Mouse (Mus musculus) midbrain, embryonic 10.5 days (tissue): Measurements from ENCODE around the gene Dcaf6. TPM values are rescaled to one million over a fixed set of nuclear protein-coding genes. Genes with fewer than 3 reads are reported as not detected.

Experiments used
- DNase-seq: peaks from one replicate; pipeline ENCODE4 v3.0.0-alpha.2; 2017; ENCODE audit warnings: low spot score
- H3K27ac ChIP-seq: fragments of 300-500 bp; sonication (generic); replicated peaks from 2 replicates; pipeline ENCODE4 v1.5.1; 2016; ENCODE audit warnings: mild to moderate bottlenecking
- H3K27me3 ChIP-seq: fragments of 300-500 bp; sonication (generic); 2 replicates; pipeline ENCODE4 v1.6.1; 2016; ENCODE audit warnings: low read depth, mild to moderate bottlenecking; ENCODE audit not compliant: poor library complexity, severe bottlenecking
- H3K36me3 ChIP-seq: fragments of 300-500 bp; sonication (generic); 2 replicates; pipeline ENCODE4 v1.6.1; 2016; ENCODE audit warnings: mild to moderate bottlenecking, moderate library complexity
- H3K4me1 ChIP-seq: fragments of 300-500 bp; sonication (generic); 2 replicates; pipeline ENCODE4 v1.6.1; 2016
- H3K4me3 ChIP-seq: fragments of 300-500 bp; sonication (generic); 2 replicates; pipeline ENCODE4 v1.5.1; 2016; ENCODE audit warnings: mild to moderate bottlenecking, moderate library complexity
- H3K9me3 ChIP-seq: fragments of 300-500 bp; sonication (generic); replicated peaks from 2 replicates; pipeline ENCODE4 v1.6.1; 2016; ENCODE audit warnings: mild to moderate bottlenecking
- WGBS: fragments of 180-500 bp; shearing (Covaris S2); methylation state at CpG from one replicate; pipeline ENCODE4 v1.1.7; 2016; 5-methylcytosine and 5-hydroxymethylcytosine counted together
- polyA plus RNA-seq: library from polyadenylated mRNA; unstranded; fragments of >200 nt; fragmentation: Nextera tagmentation; extraction: Ambion mirVana; gene quantifications from 2 replicates; pipeline ENCODE4 v1.2.1, GENCODE M21; 2016

The Dcaf6 gene
- 6.3 and 6.7 TPM in 2 replicates for polyA plus RNA-seq

- Histone ChIP-seq H3K27me3 (no peaks in the 10 kb centered on the region), H3K27ac (peak within 1 kb of the TSS; percentile 91), H3K36me3 (no peaks in the 10 kb centered on the region), H3K4me1 (peaks cover 16% of the 10 kb centered on the region), H3K9me3 (no peaks in the 10 kb centered on the region), H3K4me3 (peak within 1 kb of the TSS; percentile 95)
- under 1% methylated on average over 33 of the region's 37 CpGs for WGBS
- DNase-seq = peak; percentile 100
Observed at GRCm38 (mm10) chr1:165460360-165460800, at the start of gene Dcaf6, which contains the start of gene Mpc2. TSS of gene Dcaf6 (minus strand) at chr1:165460475. TSS of gene Mpc2 (plus strand) at chr1:165460637.

- no peak for DNase-seq
- Histone ChIP-seq H3K9me3 (no peaks in the 10 kb centered on the region), H3K4me3 (no peak overlapping the region), H3K27me3 (no peaks in the 10 kb centered on the region), H3K27ac (no peak overlapping the region), H3K36me3 (no peaks in the 10 kb centered on the region), H3K4me1 (no peaks in the 10 kb centered on the region)
- WGBS = 91% methylated on average over 6 of the region's 6 CpGs
Observed at GRCm38 (mm10) chr1:165506303-165506702, 46.0 kb upstream of the Dcaf6 start.

- Histone ChIP-seq H3K27me3 (no peaks in the 10 kb centered on the region), H3K36me3 (no peaks in the 10 kb centered on the region)
- 71% methylated on average over 10 of the region's 10 CpGs for WGBS
Observed at GRCm38 (mm10) chr1:165503307-165504024, 43.2 kb upstream of the Dcaf6 start.

GRCm38 (mm10) chr1:165498856-165499255, 38.6 kb upstream of the Dcaf6 start:
- Histone ChIP-seq H3K9me3 (no peaks in the 10 kb centered on the region), H3K4me3 (no peak overlapping the region), H3K4me1 (no peaks in the 10 kb centered on the region), H3K27me3 (no peaks in the 10 kb centered on the region), H3K36me3 (no peaks in the 10 kb centered on the region), H3K27ac (no peak overlapping the region)
- 67% methylated on average over 3 of the region's 3 CpGs for WGBS
- DNase-seq = no peak

More at GRCm38 (mm10) chr1:165503307-165504024, 43.2 kb upstream of the Dcaf6 start:
- H3K27ac ChIP-seq = no peak overlapping the region
- peak; percentile 17 for DNase-seq
- no peaks in the 10 kb centered on the region for H3K4me1 ChIP-seq
- no peaks in the 10 kb centered on the region for H3K9me3 ChIP-seq
- H3K4me3 ChIP-seq = no peak overlapping the region

GRCm38 (mm10) chr1:165489197-165489596, 28.9 kb upstream of the Dcaf6 start:
- Histone ChIP-seq H3K27me3 (no peaks in the 10 kb centered on the region), H3K36me3 (no peaks in the 10 kb centered on the region), H3K4me3 (no peak overlapping the region), H3K27ac (no peak overlapping the region), H3K4me1 (no peaks in the 10 kb centered on the region), H3K9me3 (no peaks in the 10 kb centered on the region)
- DNase-seq = no peak
- 91% methylated on average over 4 of the region's 4 CpGs for WGBS

- Histone ChIP-seq H3K27ac (no peak overlapping the region), H3K36me3 (no peaks in the 10 kb centered on the region), H3K27me3 (no peaks in the 10 kb centered on the region), H3K4me1 (no peaks in the 10 kb centered on the region), H3K4me3 (no peak overlapping the region), H3K9me3 (no peaks in the 10 kb centered on the region)
- DNase-seq = no peak
- WGBS = 93% methylated on average over 2 of the region's 2 CpGs
Observed at GRCm38 (mm10) chr1:165486108-165486507, 25.8 kb upstream of the Dcaf6 start.

GRCm38 (mm10) chr1:165484688-165485233, 24.5 kb upstream of the Dcaf6 start, which contains the start of gene Adcy10:
TSS of gene Adcy10 (plus strand) at chr1:165485183.
- WGBS = 91% methylated on average over 8 of the region's 8 CpGs
- H3K27ac ChIP-seq = no peak within 1 kb of the TSS
- no peak for DNase-seq
- no peaks in the 10 kb centered on the region for H3K27me3 ChIP-seq
- no peaks in the 10 kb centered on the region for H3K9me3 ChIP-seq
- H3K4me1 ChIP-seq = no peaks in the 10 kb centered on the region
- no peaks in the 10 kb centered on the region for H3K36me3 ChIP-seq
- no peak within 1 kb of the TSS for H3K4me3 ChIP-seq

- H3K4me3 ChIP-seq = no peak overlapping the region
- H3K4me1 ChIP-seq = no peaks in the 10 kb centered on the region
- DNase-seq = no peak
- no peaks in the 10 kb centered on the region for H3K9me3 ChIP-seq
- WGBS = 95% methylated on average over 1 of the region's 1 CpGs
- H3K36me3 ChIP-seq = no peaks in the 10 kb centered on the region
- H3K27ac ChIP-seq = no peak overlapping the region
- no peaks in the 10 kb centered on the region for H3K27me3 ChIP-seq
Observed at GRCm38 (mm10) chr1:165471490-165471889, 11.2 kb upstream of the Dcaf6 start.

- Histone ChIP-seq H3K4me3 (no peak overlapping the region), H3K4me1 (no peaks in the 10 kb centered on the region), H3K36me3 (no peaks in the 10 kb centered on the region), H3K9me3 (no peaks in the 10 kb centered on the region), H3K27me3 (no peaks in the 10 kb centered on the region), H3K27ac (no peak overlapping the region)
- DNase-seq = no peak
Observed at GRCm38 (mm10) chr1:165469717-165470116, 9.4 kb upstream of the Dcaf6 start.

GRCm38 (mm10) chr1:165468971-165469370, 8.7 kb upstream of the Dcaf6 start:
- Histone ChIP-seq H3K9me3 (no peaks in the 10 kb centered on the region), H3K4me3 (no peak overlapping the region), H3K36me3 (no peaks in the 10 kb centered on the region), H3K27me3 (no peaks in the 10 kb centered on the region), H3K27ac (no peak overlapping the region), H3K4me1 (no peaks in the 10 kb centered on the region)
- no peak for DNase-seq

GRCm38 (mm10) chr1:165464574-165464973, 4.3 kb upstream of the Dcaf6 start:
- Histone ChIP-seq H3K27me3 (no peaks in the 10 kb centered on the region), H3K4me3 (no peak overlapping the region), H3K36me3 (no peaks in the 10 kb centered on the region), H3K4me1 (peaks cover 8% of the 10 kb centered on the region), H3K9me3 (no peaks in the 10 kb centered on the region), H3K27ac (no peak overlapping the region)
- DNase-seq = no peak
- 93% methylated on average over 3 of the region's 3 CpGs for WGBS

GRCm38 (mm10) chr1:165462861-165463260, 2.6 kb upstream of the Dcaf6 start:
- Histone ChIP-seq H3K4me1 (peaks cover 16% of the 10 kb centered on the region), H3K27me3 (no peaks in the 10 kb centered on the region), H3K36me3 (no peaks in the 10 kb centered on the region), H3K27ac (no peak overlapping the region), H3K4me3 (no peak overlapping the region), H3K9me3 (no peaks in the 10 kb centered on the region)
- WGBS = 84% methylated on average over 1 of the region's 1 CpGs
- DNase-seq = no peak

GRCm38 (mm10) chr1:165461681-165462080, 1.4 kb upstream of the Dcaf6 start:
- H3K4me3 ChIP-seq = peak overlapping the region; percentile 95
- no peaks in the 10 kb centered on the region for H3K27me3 ChIP-seq
- H3K27ac ChIP-seq = peak overlapping the region; percentile 91
- peaks cover 16% of the 10 kb centered on the region for H3K4me1 ChIP-seq
- DNase-seq = no peak
- no peaks in the 10 kb centered on the region for H3K9me3 ChIP-seq
- 3% methylated on average over 9 of the region's 9 CpGs for WGBS
- no peaks in the 10 kb centered on the region for H3K36me3 ChIP-seq
